Mouse (Mus musculus) gastrocnemius, postnatal 10 days (tissue): ENCODE results near the gene Pcdh10. TPM values are rescaled to one million over a fixed set of nuclear protein-coding genes. Genes with fewer than 3 reads are reported as not detected.

Experiments
- DNase-seq: peaks from one replicate; pipeline ENCODE4 v3.0.0; 2021; ENCODE audit warnings: mixed read lengths
- long read RNA-seq, 2 experiments: library from polyadenylated mRNA; stranded (forward); transcript quantifications; one replicate each; pipeline ENCODE4 v2.0.0; 2021
- total RNA-seq, 2 experiments: library from RNA; stranded (reverse); gene quantifications; 2 replicates each; pipeline ENCODE4 v1.2.3; 2021

Pcdh10 gene
- total RNA-seq: 1 to 10 TPM in 1 of 2 experiments, under 1 TPM in 1; 0.85 to 1.3 TPM
- long read RNA-seq, experiment 1: 0 reads
- long read RNA-seq, experiment 2: 0 reads

GRCm38 (mm10) chr3:45378145-45378544, at the start of gene Pcdh10:
Gene Pcdh10 (plus strand): TSS chr3:45378398.
- DNase-seq: peak; percentile 91

- no peak for DNase-seq
These were observed 22.3 kb upstream of the Pcdh10 start for GRCm38 (mm10) chr3:45355919-45356318.

GRCm38 (mm10) chr3:45368952-45369351, 9.2 kb upstream of the Pcdh10 start:
- no peak for DNase-seq

GRCm38 (mm10) chr3:45375761-45376500, 2.3 kb upstream of the Pcdh10 start:
- DNase-seq: peak; percentile 68

- DNase-seq: peak; percentile 38
These were observed 1.5 kb upstream of the Pcdh10 start for GRCm38 (mm10) chr3:45376501-45377390.

- peak; percentile 48 for DNase-seq
These were observed 703 bp upstream of the Pcdh10 start for GRCm38 (mm10) chr3:45377391-45377998.

GRCm38 (mm10) chr3:45379541-45379971, 1.4 kb downstream of the Pcdh10 start:
- peak; percentile 4 for DNase-seq

- peak; percentile 19 for DNase-seq
These were observed 2.0 kb downstream of the Pcdh10 start for GRCm38 (mm10) chr3:45379972-45380761.

GRCm38 (mm10) chr3:45380811-45381761, 2.9 kb downstream of the Pcdh10 start:
- peak; percentile 13 for DNase-seq

- no peak for DNase-seq
These were observed 4.0 kb downstream of the Pcdh10 start for GRCm38 (mm10) chr3:45382032-45382755.

- DNase-seq: no peak
These were observed 5.6 kb downstream of the Pcdh10 start for GRCm38 (mm10) chr3:45383831-45384230.

GRCm38 (mm10) chr3:45385028-45385427, 6.8 kb downstream of the Pcdh10 start:
- no peak for DNase-seq

- DNase-seq: no peak
These were observed 7.3 kb downstream of the Pcdh10 start for GRCm38 (mm10) chr3:45385451-45385850.

GRCm38 (mm10) chr3:45386512-45386911, 8.3 kb downstream of the Pcdh10 start:
- no peak for DNase-seq

- no peak for DNase-seq
These were observed 18.9 kb downstream of the Pcdh10 start for GRCm38 (mm10) chr3:45397101-45397500.

GRCm38 (mm10) chr3:45403239-45403638, 25.0 kb downstream of the Pcdh10 start:
- no peak for DNase-seq

- no peak for DNase-seq
These were observed 53.5 kb downstream of the Pcdh10 start for GRCm38 (mm10) chr3:45431691-45432090.

- no peak for DNase-seq
These were observed 54.1 kb downstream of the Pcdh10 start for GRCm38 (mm10) chr3:45432172-45432765.
